Mouse (Mus musculus) cerebellum, adult 9-10 months (tissue): ENCODE data around the gene Ccdc74a.
"Not testable (repeated sequence)": the region's sequence is repeated elsewhere in the genome, so short reads cannot be mapped to it uniquely, and the experiment has no call there.

Experiments used
- DNase-seq: peaks from one replicate; pipeline ENCODE4 v3.0.0; 2022

The Ccdc74a gene

DNA sequence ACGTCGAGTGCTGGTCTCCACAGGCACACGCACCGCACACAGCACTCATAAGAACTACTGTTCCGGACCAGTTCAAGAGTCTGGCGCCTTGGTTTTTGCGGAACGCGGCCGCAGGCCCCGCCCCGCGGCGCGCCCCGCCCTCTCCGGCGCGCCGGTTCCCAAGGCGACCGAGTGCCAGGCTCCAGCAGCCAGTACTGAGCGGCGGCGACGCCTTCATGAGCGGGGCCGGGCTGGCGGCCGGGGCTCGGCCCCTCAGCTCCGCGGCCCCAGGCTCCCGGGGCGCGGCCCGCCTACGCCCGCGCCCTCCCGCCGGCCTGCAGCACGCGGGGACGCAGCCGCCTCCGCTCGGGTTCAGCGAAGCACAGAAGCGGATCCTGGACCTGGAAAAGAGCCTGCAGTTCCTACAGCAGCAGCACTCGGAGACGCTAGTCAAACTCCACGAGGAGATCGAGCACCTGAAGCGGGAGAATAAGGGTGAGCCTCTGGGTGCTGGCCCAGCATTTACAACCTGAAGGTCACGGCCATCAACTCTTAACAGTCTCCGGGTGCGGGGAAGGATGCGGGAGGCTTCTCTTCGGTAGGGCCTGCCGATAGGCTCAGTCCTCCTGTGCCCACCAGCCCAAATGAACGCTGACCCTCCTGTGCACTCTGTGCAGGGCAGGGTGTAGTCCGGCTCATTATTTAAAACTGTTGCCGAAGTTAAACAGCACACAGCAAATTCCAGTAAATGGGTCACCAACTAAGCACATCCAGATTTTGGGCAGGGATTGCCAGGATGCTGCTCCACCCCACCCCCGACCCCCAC lies at the start of gene Ccdc74a:
Gene Ccdc74a, plus strand, starts transcription at position 161 of the 805 bp plus-strand sequence.
- peak; percentile 87 for DNase-seq

DNA sequence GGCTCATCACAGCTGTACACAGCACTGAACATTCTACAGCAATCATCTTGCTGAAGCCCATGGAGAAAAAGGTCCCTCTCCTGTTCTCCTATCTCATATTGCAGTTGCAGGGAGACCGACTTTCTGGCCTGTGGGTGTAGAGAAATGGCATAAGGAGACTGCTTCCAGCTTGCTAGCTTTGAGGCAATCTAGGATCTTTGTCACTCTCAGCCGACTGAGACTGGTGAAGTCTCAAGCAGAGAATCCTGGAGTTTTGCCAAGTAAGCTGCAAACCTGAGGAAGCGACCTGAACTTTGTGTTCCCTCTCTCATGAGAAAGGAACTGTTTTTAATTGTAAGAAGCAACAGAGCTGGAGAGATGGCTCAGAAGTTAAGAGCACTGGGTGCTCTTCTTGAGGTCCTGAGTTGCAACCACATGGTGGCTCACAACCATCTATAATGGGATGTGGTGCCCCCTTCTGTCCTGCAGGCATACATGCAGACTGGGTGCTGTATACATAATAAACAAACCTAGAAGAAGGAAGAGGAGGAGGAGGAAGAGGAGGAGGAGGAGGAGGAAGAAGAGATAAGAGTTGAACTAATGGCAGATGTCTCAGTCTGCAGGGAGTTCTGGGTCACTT lies 45.2 kb upstream of the Ccdc74a start:
- DNase-seq: no peak

DNA sequence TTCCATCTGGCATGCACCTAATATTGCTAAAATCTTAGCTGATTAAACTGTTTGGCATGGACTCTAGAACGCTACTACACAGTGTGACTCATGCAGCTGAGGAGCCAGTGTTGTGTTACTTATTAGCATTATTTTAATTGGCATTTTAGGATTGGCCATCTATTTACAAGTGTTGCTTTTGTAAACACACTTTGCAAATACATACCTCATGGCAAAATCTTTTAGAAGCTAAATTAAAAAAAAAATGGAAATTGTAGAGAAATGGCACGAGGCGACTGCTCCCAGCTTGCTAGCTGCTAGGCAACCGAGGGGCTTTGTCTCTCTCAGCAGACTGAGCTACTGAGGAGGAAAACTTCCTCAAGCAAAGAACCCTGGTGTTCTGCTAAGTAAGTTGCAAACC lies 41.3 kb upstream of the Ccdc74a start:
- DNase-seq: no peak

DNA sequence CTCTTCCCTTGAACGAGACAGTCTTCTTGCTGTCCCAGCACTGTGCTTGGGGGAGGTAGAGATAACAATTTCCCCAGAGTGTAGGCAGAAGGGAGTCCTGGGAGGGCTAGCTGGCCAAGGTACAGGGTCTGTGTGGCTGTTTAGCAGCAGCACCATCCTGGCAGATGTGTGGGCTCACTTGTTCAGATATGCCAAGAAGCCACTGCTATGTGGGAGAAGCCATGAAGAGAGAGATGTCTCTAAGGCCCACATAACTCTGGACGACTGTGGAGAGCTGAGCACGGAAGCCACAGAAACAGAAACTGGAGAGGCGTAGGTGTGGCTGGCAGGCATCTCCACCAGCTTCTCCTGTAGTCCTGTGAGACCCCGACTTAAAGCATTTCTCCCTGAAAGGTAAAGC lies 40.6 kb upstream of the Ccdc74a start:
- DNase-seq: no peak

DNA sequence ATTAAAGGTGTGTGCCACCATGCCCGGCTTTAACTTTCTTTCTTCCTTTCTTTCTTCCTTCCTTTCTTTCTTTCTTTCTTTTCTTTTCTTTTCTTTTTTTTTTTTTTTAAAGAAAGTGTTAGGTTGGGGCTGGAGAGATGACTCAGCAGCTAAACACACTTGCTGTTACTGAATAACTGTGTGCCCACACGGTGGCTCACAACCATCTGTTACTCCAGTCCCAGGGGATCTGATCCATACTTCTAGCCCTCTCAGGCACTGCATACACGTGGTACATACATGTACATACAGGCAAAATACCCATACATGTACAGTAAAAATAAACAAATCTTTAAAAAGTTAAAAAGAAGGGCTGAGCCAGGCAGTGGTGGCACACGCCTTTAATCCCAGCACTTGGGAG lies 34.9 kb upstream of the Ccdc74a start:
- DNase-seq: no peak

DNA sequence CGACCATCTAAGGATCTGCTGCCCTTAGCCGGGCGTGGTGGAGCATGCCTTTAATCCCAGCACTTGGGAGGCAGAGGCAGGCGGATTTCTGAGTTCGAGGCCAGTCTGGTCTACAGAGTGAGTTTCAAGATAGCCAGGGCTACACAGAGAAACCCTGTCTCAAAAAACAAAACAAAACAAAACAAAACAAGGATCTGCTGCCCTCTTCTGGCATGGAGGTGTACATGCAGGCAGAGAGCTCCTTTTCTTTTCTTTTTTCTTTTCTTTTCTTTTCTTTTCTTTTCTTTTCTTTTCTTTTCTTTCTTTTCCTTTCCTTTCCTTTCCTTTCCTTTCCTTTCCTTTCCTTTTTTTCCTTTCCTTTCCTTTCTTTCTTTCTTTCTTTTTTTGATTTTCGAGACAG lies 31.5 kb upstream of the Ccdc74a start:
- not testable (repeated sequence) for DNase-seq

DNA sequence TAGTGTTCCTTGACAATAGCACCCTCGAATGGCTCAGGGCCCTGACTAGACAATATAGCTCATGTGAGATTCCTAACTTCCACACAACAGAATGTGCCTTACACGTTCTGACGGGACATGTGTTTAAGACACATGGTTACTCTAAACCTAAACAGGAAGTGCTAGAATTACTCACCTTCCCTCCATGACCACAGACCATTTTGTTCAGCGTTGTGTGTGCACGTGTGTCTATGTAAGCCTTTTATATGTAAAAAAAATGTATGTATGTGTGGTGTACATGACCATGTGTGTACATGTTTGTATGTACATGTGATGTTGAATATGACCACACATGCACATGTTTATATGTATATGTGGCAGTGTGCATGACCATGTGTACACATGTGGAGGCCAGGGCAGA lies 30.1 kb upstream of the Ccdc74a start:
- no peak for DNase-seq

DNA sequence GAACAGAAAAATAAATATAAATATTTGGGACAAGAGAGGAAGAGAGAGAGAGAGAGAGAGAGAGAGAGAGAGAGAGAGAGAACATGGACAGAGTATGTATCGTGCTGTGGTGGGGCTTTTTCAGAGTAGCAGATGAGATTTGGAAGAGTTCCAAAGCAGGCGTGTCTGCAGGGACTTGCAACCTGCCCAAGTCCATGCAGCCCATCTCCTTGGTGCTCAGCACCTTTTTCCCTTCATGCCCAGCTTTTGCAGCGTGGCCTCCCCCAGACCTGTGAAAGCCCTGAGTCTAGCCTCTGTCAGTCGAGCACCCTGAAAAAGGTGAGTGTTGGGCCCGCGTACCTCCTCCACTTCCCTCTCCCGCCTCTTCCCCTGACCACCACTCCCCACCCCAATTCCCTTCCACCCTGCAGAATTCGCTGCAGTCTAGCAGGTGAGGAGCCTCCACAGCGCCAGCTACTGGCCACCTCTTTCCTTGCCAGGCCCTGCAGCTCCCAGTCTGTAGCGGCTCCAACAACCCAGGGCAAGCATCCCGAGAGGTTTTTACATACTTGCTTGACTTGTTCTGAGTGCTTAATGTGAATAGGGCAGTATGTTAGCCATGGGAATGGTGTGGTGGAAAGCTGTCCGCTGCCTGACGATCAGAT lies 28.2 kb upstream of the Ccdc74a start:
- DNase-seq: peak; percentile 70

DNA sequence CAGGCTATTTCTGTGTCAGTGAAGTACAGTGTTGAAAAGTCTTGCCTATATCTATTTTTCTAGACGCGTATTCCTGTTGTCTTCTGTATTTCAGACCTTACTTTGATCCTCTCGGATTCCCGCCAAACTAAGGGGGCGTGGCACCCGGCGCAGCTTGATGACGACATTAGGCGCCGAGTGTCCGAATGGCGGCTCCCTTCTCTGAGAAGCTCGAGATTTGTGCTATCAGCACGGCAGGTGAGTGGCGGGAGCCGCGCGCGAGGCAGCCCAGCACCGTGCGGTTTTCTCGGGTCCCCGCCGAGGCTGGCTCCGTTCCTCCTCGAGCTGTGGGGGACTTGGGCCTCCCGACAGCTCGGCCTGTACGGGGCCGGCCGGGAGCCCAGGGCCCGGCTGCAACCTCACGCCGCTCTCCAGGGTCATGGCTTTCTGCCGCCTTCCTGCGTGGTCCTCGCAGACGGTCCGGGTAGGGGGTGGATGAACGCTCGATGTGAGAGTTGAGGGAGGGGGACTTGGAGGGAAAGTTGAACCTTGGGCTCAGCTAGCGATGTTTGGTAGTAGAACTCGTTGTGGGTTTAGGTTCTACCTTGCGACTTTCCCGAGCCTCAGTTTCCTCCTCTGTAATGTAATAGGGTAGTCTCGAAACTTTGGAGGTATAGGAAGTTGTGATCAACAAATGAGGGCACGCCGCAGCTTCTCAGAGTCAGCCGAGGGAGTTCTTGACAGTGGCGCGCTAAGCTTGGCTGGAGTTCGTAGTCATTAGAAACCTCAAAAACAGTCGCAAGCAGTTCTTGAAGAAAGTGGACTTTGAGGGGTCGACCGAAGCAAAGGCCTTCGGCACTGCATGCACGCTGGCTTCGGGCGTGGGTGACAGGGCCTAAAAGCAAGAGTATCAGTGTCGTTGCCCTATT lies 26.8 kb upstream of the Ccdc74a start, which contains the start of gene Smpd4:
Gene Smpd4, plus strand, starts transcription at position 157 of the 908 bp plus-strand sequence.
- DNase-seq: peak; percentile 91

DNA sequence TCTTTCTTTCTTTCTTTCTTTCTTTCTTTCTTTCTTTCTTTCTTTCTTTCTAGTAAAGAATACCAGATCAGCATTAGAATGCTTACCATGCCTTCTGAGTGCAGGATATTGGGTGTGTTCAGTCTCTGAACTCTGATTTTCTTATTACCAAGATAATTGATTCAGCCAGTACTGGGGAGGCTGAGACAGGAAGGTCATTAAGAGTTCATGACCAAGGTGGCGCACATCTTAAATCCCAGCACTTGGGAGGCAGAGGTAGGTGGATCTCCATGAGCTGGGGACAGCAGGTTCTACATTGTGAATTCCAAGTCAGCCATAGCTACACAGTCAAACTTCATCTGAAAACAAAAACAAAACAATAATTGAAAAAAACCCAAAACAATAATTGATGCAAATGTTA lies 24.3 kb upstream of the Ccdc74a start:
- no peak for DNase-seq

DNA sequence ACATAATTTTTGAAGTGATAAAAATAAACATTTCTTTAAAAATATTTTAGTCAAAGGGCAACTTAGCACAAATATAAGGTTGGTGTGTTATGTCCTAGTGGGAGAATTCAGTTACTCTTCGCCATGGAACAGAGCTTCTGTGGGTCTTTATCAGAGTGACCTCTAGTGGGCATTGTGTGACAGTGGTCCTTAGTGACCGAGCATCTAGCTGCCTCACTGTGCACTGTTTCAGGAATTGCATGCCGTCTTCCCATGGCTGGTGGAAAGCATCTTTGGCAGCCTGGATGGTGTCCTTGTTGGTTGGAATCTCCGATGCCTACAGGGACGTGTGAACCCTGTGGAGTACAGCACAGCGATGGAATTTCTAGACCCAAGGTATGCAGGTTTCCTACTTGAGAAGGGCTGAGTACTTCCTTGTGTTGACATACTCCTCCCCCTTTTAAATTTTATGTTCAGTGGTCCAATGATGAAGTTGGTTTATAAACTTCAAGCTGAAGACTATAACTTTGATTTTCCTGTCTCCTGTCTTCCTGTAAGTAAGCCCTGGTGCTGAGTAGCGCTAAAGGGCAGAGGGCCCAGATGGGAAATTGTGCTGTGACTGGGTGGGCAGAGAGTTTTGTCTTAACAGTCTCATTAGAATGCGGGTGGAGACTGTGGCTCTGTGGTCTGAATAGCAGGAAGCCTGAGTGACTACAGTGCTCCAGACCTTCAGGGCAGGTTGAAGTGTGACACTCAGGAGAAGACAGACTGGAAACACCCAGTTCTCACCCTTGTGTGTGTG lies 20.6 kb upstream of the Ccdc74a start:
- DNase-seq: peak; percentile 50

DNA sequence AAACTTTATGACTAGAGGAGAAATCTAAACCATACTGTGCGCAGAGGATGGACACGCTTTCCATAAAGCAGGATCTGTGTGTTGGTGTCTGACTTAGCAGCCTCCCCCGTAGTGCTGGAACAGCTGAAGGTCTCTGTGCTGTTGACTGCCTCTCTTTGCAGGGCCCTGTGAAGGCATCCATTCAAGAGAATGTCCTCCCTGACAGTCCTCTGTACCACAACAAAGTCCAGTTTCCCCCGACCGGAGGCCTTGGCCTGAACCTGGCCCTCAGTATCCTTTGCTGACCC lies 20.1 kb upstream of the Ccdc74a start:
- no peak for DNase-seq

DNA sequence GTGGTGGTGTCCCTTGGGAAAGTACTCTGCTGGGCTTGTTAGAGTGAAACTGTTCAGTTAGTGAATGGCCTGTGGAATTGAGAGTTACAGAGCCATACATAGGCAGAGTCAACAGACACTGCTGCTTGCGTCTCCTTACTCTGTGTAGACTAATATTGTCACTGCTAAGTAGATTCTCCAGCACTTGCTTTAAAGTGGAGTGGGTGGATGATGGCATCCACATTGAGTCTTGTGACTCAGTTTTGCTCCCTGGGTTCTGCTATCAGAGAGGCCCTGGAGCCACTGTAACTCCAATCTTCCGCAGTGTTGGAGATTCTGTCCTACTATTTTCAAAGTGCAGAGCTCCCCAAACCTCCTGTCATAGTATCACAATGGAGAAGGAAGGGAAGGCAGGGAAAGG lies 13.7 kb upstream of the Ccdc74a start:
- no peak for DNase-seq

DNA sequence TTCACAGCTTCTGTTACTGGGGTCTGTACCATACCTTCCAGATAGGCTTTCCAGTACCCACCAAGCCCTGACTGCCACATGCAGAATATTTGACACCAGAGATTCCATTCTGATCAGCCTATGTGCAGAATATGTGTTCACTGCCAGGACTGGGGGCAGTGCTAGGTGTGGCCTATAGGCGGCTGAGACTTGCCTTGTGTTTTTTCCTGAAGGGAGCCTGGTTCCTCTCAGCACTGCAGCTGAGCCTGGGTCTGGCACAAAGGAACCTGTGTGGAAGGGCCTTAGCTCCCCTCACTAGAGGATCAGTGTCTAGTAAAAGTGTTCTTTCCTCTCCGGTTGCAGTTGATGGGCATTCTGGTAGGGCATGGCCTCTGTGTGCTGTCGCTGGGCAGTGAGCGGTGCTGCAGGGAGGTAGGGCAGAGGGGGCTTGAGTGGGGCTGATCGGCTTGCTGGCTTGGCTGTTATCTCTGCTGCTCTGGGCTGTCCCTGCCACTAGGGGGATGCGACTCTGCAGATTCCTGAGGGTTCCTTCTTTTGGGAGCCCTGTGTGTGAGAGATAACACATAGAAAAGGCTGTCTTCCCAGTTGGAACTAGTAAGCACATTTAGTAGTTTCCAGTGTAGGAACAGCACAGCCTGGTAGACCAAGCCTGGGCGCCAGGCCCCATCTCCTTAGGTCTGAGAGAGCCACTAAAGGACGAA lies 12.6 kb upstream of the Ccdc74a start:
- peak; percentile 22 for DNase-seq

DNA sequence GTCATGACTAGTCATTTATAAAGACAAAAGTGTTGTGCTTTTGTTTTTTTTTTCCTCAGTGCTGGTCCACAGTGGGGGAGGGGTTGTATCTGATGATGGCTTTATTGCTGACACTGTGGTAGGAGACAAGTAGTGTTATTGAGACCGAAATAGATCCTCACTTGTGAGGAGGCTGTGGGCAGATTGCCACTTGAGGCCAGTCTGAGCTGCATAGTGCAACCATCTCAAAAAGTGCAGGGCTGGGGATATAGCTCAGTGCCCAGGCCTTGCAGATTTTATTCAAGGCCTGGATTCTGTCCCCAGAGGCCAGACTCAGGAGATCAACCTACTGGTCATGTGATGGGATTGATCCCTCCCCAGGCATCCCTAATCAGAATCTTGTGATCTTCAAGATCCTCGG lies 9.4 kb upstream of the Ccdc74a start:
- DNase-seq: peak; percentile 38

DNA sequence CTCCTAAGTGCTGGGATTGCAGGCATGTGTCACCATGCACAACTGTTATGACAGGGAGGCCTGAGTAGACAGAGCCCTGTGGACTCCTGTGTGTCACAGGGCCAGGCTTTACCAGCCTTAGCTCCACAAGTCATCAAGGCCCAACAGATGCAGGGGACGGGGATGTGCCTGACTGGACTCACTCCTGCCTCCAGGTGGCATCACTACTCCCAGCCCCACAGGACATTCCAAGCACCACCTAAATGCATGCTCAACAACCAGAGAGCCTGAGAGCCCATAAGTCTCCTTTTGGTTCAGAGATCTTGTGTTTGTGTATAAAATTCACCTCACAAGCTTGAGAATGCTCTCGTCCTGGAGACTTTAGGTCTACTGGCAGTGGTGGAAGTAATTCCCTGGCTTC lies 8.7 kb upstream of the Ccdc74a start:
- no peak for DNase-seq

DNA sequence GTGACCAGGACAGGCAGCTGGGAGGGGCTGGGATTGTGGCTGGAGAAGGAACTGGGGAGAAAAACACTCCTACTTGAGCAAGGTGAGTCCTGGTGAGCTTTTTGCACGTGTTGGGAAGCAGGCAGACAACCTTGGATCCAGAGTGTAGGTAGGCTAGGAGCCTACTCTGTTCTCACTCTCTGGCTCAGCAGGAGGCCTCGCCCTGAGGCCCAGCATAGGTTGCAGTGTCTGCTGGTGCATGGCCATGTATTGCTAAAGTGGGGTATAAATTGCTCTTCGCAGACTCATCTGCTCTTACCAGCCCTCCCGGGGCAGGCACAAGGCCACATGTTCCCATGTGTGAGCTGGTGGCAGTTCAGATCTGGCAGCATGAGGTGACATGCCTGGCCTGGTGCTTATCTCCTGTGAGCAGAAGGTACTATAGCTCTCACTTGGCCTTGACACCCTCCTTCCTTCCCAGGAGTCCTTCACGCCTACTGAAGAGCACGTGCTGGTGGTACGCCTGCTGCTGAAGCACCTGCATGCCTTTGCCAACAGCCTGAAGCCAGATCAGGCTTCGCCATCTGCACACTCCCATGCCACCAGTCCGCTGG lies 8.1 kb upstream of the Ccdc74a start:
- DNase-seq: peak; percentile 31

DNA sequence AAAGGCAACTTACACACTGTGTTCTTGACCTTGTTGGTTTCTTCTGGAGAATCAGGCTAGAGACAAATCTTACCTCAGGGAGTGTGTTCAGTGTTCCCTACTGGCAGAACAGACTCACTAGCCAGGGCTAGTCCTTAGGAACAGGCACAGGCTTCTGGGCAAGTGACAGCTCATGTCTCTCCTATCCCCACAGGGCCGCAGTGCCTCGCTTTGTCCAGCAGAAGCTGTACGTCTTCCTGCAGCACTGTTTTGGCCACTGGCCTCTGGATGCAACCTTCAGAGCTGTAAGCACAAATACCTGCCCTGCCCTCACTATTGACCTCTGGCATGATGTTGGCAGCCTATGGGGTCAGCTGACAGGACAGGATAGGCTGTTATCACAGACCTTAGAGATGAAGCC lies 7.2 kb upstream of the Ccdc74a start:
- DNase-seq: peak; percentile 31

DNA sequence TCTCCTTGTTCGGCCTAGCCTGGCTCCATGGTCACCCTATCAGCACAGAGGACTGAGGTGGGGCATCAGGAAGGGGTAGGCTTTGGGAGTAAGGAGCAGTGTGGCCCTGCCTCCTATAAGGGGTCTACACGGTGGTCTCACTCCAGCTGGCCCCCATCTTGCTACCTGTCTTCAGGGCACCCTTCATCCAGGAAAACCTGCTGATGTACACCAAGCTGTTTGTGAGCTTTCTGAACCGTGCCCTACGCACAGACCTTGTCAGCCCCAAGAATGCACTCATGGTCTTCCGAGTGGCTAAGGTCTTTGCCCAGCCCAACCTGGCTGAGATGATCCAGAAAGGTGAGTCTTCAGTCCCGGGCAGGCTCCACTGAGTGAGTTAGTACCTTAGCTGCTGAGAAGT lies 6.3 kb upstream of the Ccdc74a start:
- peak; percentile 34 for DNase-seq

DNA sequence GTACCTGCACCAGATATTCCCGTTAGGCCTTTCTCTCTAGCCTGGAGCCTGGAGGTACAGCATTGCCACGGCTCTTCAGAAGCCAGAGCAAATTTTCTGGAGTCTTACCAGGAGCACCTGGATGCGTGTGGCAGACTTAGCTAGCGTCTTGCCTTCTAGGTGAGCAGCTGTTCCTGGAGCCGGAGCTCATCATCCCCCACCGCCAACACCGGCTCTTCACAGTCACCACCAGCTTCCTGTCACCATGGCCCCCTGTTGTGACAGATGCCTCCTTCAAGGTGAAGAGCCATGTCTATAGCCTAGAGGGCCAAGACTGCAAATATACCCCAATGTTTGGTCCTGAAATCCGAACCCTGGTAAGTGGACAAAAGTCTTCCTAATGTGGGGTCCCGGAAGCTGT lies 5.6 kb upstream of the Ccdc74a start:
- DNase-seq: peak; percentile 58

DNA sequence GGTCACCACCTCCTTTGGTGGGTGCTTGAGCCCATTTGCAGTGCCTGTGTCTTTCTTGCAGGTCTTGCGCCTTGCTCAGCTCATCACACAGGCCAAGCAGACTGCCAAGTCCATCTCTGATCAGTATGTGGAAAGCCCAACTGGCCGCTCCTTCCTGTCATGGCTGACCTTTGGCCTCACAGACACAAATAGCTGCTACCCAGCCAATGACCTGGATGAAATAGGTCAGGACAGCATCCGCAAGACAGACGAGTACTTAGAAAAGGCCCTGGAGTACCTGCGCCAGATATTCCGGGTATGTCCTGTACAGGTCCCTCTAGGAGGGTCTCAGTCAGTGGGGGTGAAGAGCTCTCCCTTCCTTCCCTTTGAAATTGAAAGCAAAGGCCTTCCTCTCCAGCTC lies 5.0 kb upstream of the Ccdc74a start:
- DNase-seq: peak; percentile 58
